Mouse (Mus musculus): ENCODE results near the gene Asgr1. TPM values are rescaled to one million over a fixed set of nuclear protein-coding genes. Genes with fewer than 3 reads are reported as not detected.
A peak's percentile ranks its signal among the peaks of the same experiment; 100 is the strongest.

The Asgr1 gene
- total RNA-seq, 2 experiments from 2014 or later = 1.7 to 33.7 TPM

Small RNA genes lying within 50 kb of the gene (microRNA-seq; reads per million reads assigned to microRNA genes)
- gene Mir324 = 2,413 reads per million, percentile 86 among the genes with 10 or more reads in this experiment

Other genes starting within 250 kb of the Asgr1 start
- gene Tmem102, start 248.5 kb upstream of the Asgr1 start, total RNA-seq (2021) = 1 to 10 TPM in 1 of 2 experiments, under 1 TPM in 1; 0.76 to 1.4 TPM
- not detected for gene Gm39566, start 238.8 kb upstream of the Asgr1 start, total RNA-seq (2021)
- not detected for gene Spem2, start 235.6 kb upstream of the Asgr1 start, total RNA-seq (2021)
- gene Spem1, start 231.9 kb upstream of the Asgr1 start, total RNA-seq (2021) = not detected
- gene Nlgn2, start 216.3 kb upstream of the Asgr1 start, total RNA-seq (2021) = 10 to 100 TPM; 33.6 to 35.2 TPM
- gene Tmem256, start 215.6 kb upstream of the Asgr1 start, total RNA-seq (2021) = 100 to 1,000 TPM; 141 to 143 TPM
- gene Plscr3, start 207.7 kb upstream of the Asgr1 start, total RNA-seq (2021) = 10 to 100 TPM; 76.6 to 77.9 TPM
- gene Tnk1, start 195.4 kb upstream of the Asgr1 start, total RNA-seq (2021) = 1 to 10 TPM in 1 of 2 experiments, under 1 TPM in 1; 0.17 to 1.7 TPM
- gene Tmem95, start 176.1 kb upstream of the Asgr1 start, total RNA-seq (2021) = not detected
- 1 to 10 TPM; 3.4 to 4.1 TPM for gene Kctd11, start 172.7 kb upstream of the Asgr1 start, total RNA-seq (2021)
- gene Acap1, start 158.5 kb upstream of the Asgr1 start, total RNA-seq (2021) = 1 to 10 TPM; 1.4 to 1.7 TPM
- gene 2810408A11Rik, start 153.1 kb upstream of the Asgr1 start, total RNA-seq (2021) = 1 to 10 TPM; 4.8 to 5.6 TPM
- gene Neurl4, start 153.0 kb upstream of the Asgr1 start, total RNA-seq (2021) = 10 to 100 TPM; 45.9 to 53.3 TPM
- 10 to 100 TPM; 60.0 to 67.0 TPM for gene Gps2, start 140.2 kb upstream of the Asgr1 start, total RNA-seq (2021)
- gene Eif5a, start 132.1 kb upstream of the Asgr1 start, total RNA-seq (2021) = 100 to 1,000 TPM; 598 to 600 TPM
- gene Ybx2, start 118.3 kb upstream of the Asgr1 start, total RNA-seq (2021) = 10 to 100 TPM in 1 of 2 experiments, 1 to 10 TPM in 1; 9.7 to 20.6 TPM
- gene Slc2a4, start 105.9 kb upstream of the Asgr1 start, total RNA-seq (2021) = 10 to 100 TPM; 23.6 to 24.8 TPM
- gene Cldn7, start 89.3 kb upstream of the Asgr1 start, total RNA-seq (2021) = 10 to 100 TPM in 1 of 2 experiments, 1 to 10 TPM in 1; 3.1 to 17.3 TPM
- gene Ctdnep1, start 72.9 kb upstream of the Asgr1 start, total RNA-seq (2021) = 100 to 1,000 TPM; 119 to 130 TPM
- 10 to 100 TPM; 65.5 to 70.9 TPM for gene Elp5, start 71.6 kb upstream of the Asgr1 start, total RNA-seq (2021)
- 100 to 1,000 TPM; 294 to 311 TPM for gene Gabarap, start 62.9 kb upstream of the Asgr1 start, total RNA-seq (2021)
- gene Phf23, start 58.3 kb upstream of the Asgr1 start, total RNA-seq (2021) = 10 to 100 TPM; 51.4 to 53.4 TPM
- gene Dvl2, start 53.5 kb upstream of the Asgr1 start, total RNA-seq (2021) = 10 to 100 TPM; 35.5 to 38.2 TPM
- gene Acadvl, start 38.7 kb upstream of the Asgr1 start, total RNA-seq (2021) = 100 to 1,000 TPM; 295 to 378 TPM
- 10 to 100 TPM; 63.0 to 64.4 TPM for gene Dlg4, start 37.1 kb upstream of the Asgr1 start, total RNA-seq (2021)
- gene Asgr2, start 38.6 kb downstream of the Asgr1 start, total RNA-seq (2021) = 10 to 100 TPM in 1 of 2 experiments, 1 to 10 TPM in 1; 1.8 to 14.6 TPM
- gene Mgl2, start 76.2 kb downstream of the Asgr1 start, total RNA-seq (2021) = 1 to 10 TPM in 1 of 2 experiments, under 1 TPM in 1; 0.90 to 1.7 TPM
- gene Clec10a, start 102.1 kb downstream of the Asgr1 start, total RNA-seq (2021) = 1 to 10 TPM; 2.1 to 3.5 TPM
- gene Slc16a11, start 158.7 kb downstream of the Asgr1 start, total RNA-seq (2021) = 1 to 10 TPM in 1 of 2 experiments, under 1 TPM in 1; 0.71 to 2.9 TPM
- gene Slc16a13, start 167.0 kb downstream of the Asgr1 start, total RNA-seq (2021) = 10 to 100 TPM in 1 of 2 experiments, 1 to 10 TPM in 1; 6.2 to 10.9 TPM
- gene Bcl6b, start 175.7 kb downstream of the Asgr1 start, total RNA-seq (2021) = 10 to 100 TPM; 23.8 to 33.4 TPM
- 10 to 100 TPM; 70.1 to 72.5 TPM for gene 0610010K14Rik, start 183.8 kb downstream of the Asgr1 start, total RNA-seq (2021)
- gene Gm21988, start 185.7 kb downstream of the Asgr1 start, total RNA-seq (2021) = 1 to 10 TPM; 4.5 to 8.1 TPM
- gene Rnasek, start 185.8 kb downstream of the Asgr1 start, total RNA-seq (2021) = 100 to 1,000 TPM; 160 to 164 TPM
- gene Alox12, start 201.3 kb downstream of the Asgr1 start, total RNA-seq (2021) = 1 to 10 TPM; 3.4 to 3.7 TPM